13 mouse cellular contexts compared by ENCODE assay signal in the genomic region with DNA sequence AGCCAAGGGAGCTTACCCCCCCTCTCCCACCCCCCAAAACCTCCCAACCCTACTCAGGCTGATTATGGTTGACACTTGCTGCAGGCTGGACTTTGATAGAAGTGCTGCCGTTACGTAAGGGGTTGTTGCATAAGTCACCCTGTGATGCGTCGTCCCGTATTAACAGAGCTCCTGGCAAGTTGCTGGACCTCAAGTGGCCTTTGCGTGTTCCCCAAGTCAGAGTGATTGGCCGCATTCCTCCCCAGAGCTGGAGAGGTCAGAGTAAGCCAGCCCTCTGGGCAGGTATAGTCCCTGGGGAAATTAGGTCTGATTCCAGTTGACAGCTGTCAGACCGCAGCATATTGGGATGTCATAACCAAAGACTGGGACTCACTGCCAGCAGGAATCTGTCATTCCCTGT. TPM values are rescaled to one million over a fixed set of nuclear protein-coding genes. Genes with fewer than 3 reads are reported as not detected.
A peak's percentile ranks its signal among the peaks of the same experiment; 100 is the strongest.
DNase-seq lines count a peak whose midpoint lies in the region; ATAC-seq lines count a peak whose summit lies in the region.
"Had no signal": no experiment of that assay in that cellular context is flagged by ENCODE, and none has a peak within 500 bp of the region (broad histone marks: within the 10 kb centered on the region; RNA-seq: fewer than 3 reads in every experiment).

No protein-coding gene starts in this region.

- H3K27ac ChIP-seq in kidney, embryonic 14.5 days (ENCODE audit: low read depth, low read length): no peak overlapping the region
- H3K27ac ChIP-seq in lung, embryonic 16.5 days (ENCODE audit: low read length): no peak overlapping the region
- H3K27ac ChIP-seq: heart, embryonic 13.5 days; lung, embryonic 15.5 days; stomach, embryonic 15.5 days had no signal

- H3K36me3 ChIP-seq in kidney, embryonic 14.5 days (ENCODE audit: control insufficient read depth, insufficient read depth, low read length): no peaks in the 10 kb centered on the region
- no peaks in the 10 kb centered on the region for H3K36me3 ChIP-seq in lung, embryonic 16.5 days (ENCODE audit: control insufficient read depth, insufficient read depth, low read length)
- H3K36me3 ChIP-seq: heart, embryonic 13.5 days; lung, embryonic 15.5 days; stomach, embryonic 15.5 days had no signal

- peak; percentile 91 for DNase-seq in kidney, adult 11 months
- peak; percentile 14 for DNase-seq in 416B (ENCODE audit: low read depth)
- DNase-seq in heart, postnatal 10 days: peak; percentile 32 to 45
- DNase-seq: cerebellum, postnatal 14 days had no signal

- no peak for ATAC-seq in kidney, embryonic 14.5 days (ENCODE audit: low FRiP score, low TSS enrichment)
- ATAC-seq in lung, embryonic 16.5 days (ENCODE audit: low read depth): peak; percentile 37
- ATAC-seq in activated CD4-positive, CD25-positive, alpha-beta regulatory T cell, adult 4 months: no peak
- ATAC-seq in inflammation-experienced regulatory T-cells, adult 6 months: no peak
- ATAC-seq: hindbrain, embryonic 16.5 days had no signal

- intact Hi-C loops in heart, postnatal 10 days (cut with DNase I): no loop called here

- no peaks in the 10 kb centered on the region; the same call in 1 of the 2 replicates for H3K9me3 ChIP-seq in kidney, embryonic 14.5 days (ENCODE audit: control insufficient read depth, low read length)
- no peaks in the 10 kb centered on the region; the same call in 1 of the 2 replicates for H3K9me3 ChIP-seq in lung, embryonic 16.5 days (ENCODE audit: control insufficient read depth, low read length)
- H3K9me3 ChIP-seq: heart, embryonic 13.5 days; lung, embryonic 15.5 days; stomach, embryonic 15.5 days had no signal

- no peak overlapping the region for H3K4me3 ChIP-seq in kidney, embryonic 14.5 days (ENCODE audit: low read length)
- H3K4me3 ChIP-seq in lung, embryonic 16.5 days (ENCODE audit: low read length): no peak overlapping the region
- H3K4me3 ChIP-seq: heart, embryonic 13.5 days; lung, embryonic 15.5 days; stomach, embryonic 15.5 days had no signal

- no peak overlapping the region for H3K9ac ChIP-seq in kidney, embryonic 14.5 days (ENCODE audit: low read depth, low read length)
- no peak overlapping the region for H3K9ac ChIP-seq in lung, embryonic 16.5 days (ENCODE audit: low read length)
- H3K9ac ChIP-seq: heart, embryonic 13.5 days; lung, embryonic 15.5 days; stomach, embryonic 15.5 days had no signal

- peaks cover 8% of the 10 kb centered on the region; the same call in 1 of the 2 replicates for H3K4me1 ChIP-seq in kidney, embryonic 14.5 days (ENCODE audit: control insufficient read depth, insufficient read depth, low read length)
- H3K4me1 ChIP-seq in lung, embryonic 16.5 days (replicated peaks; ENCODE audit: control insufficient read depth, insufficient read depth, low read length): peaks cover 3% of the 10 kb centered on the region; the same call in 1 of the 2 replicates

- WGBS in kidney, embryonic 14.5 days: 81% methylated on average over 8 of the region's 8 CpGs
- 48% methylated on average over 8 of the region's 8 CpGs for WGBS in lung, embryonic 16.5 days

- peaks cover 10% of the 10 kb centered on the region for H3K27me3 ChIP-seq in kidney, embryonic 14.5 days (ENCODE audit: control insufficient read depth, insufficient read depth, low read length)
- H3K27me3 ChIP-seq in lung, embryonic 16.5 days (ENCODE audit: control insufficient read depth, insufficient read depth, low read depth, low read length): peaks cover 4% of the 10 kb centered on the region

- H3K4me2 ChIP-seq in kidney, embryonic 14.5 days (replicated peaks; ENCODE audit: low read depth, low read length): no peak overlapping the region
- H3K4me2 ChIP-seq in lung, embryonic 16.5 days (ENCODE audit: low read depth, low read length): no peak overlapping the region
- H3K4me2 ChIP-seq: heart, embryonic 13.5 days; lung, embryonic 15.5 days; stomach, embryonic 15.5 days had no signal

RNA-seq across cellular contexts. Expression of gene Fam181a, which starts 1.1 kb away (rescaled TPM):
- polyA plus RNA-seq in kidney, embryonic 14.5 days (2014; fragmentation: Nextera tagmentation; extraction: Ambion mirVana): not detected in 2 replicates
- not detected for total RNA-seq in heart, postnatal 10 days (2021)
- 0.43 TPM in 1 of 2 replicates, not detected in the other for polyA plus RNA-seq in lung, embryonic 16.5 days (2015; fragmentation: Nextera tagmentation; extraction: Ambion mirVana)
- not detected for polyA plus RNA-seq in activated CD4-positive, CD25-positive, alpha-beta regulatory T cell, adult 4 months (2017; shearing (Covaris generic))
- polyA plus RNA-seq in inflammation-experienced regulatory T-cells, adult 6 months (2017; shearing (Covaris generic)): not detected
- total RNA-seq: neutrophil, adult 5-6 weeks had no signal
- polyA plus RNA-seq: heart, embryonic 13.5 days; lung, embryonic 15.5 days; stomach, embryonic 15.5 days had no signal

RNA-seq across cellular contexts. Expression of gene Asb2, which starts 43.9 kb away (rescaled TPM):
- polyA plus RNA-seq in kidney, embryonic 14.5 days (2014; fragmentation: Nextera tagmentation; extraction: Ambion mirVana): 1.0 and 1.2 TPM in 2 replicates
- 100 to 1,000 TPM; 406 to 430 TPM for total RNA-seq in heart, postnatal 10 days (2021)
- polyA plus RNA-seq in lung, embryonic 16.5 days (2015; fragmentation: Nextera tagmentation; extraction: Ambion mirVana): 8.3 and 8.4 TPM in 2 replicates
- polyA plus RNA-seq in activated CD4-positive, CD25-positive, alpha-beta regulatory T cell, adult 4 months (2017; shearing (Covaris generic)): 10 to 100 TPM; 14.2 to 37.7 TPM
- polyA plus RNA-seq in inflammation-experienced regulatory T-cells, adult 6 months (2017; shearing (Covaris generic)): 10 to 100 TPM; 22.5 to 68.5 (median 47.2) TPM
- total RNA-seq: neutrophil, adult 5-6 weeks had no signal

Comparison
In these comparisons a context has a peak if more than half of its experiments do, and no peak if none do; other contexts are left out.
1. DNase-seq: peak in every context shown above with its lines; median percentile 91 in kidney, adult 11 months; 38 in heart, postnatal 10 days; 14 in 416B.